Mouse (Mus musculus) neural tube, embryonic 14.5 days (tissue): ENCODE results near the gene Osbpl2. TPM values are rescaled to one million over a fixed set of nuclear protein-coding genes. Genes with fewer than 3 reads are reported as not detected.

ENCODE experiments used
- ATAC-seq: fragments of 200-750 bp; cut with Nextera tagmentation; 2 replicates; pipeline ENCODE4 v1.8.0; 2017; ENCODE audit warnings: low read depth, mild to moderate bottlenecking, moderate TSS enrichment, moderate library complexity
- H3K27ac ChIP-seq: fragments of 300-500 bp; sonication (generic); 2 replicates; pipeline ENCODE4 v1.5.1; 2014; ENCODE audit warnings: low read depth, mild to moderate bottlenecking, control low read depth, low read length, moderate library complexity, mixed read lengths
- H3K27me3 ChIP-seq: fragments of 300-500 bp; sonication (generic); 2 replicates; pipeline ENCODE4 v1.6.1; 2014; ENCODE audit warnings: low read length; ENCODE audit not compliant: control insufficient read depth, insufficient read depth
- H3K36me3 ChIP-seq: fragments of 300-500 bp; sonication (generic); 2 replicates; pipeline ENCODE4 v1.6.1; 2014; ENCODE audit warnings: low read length, mixed read lengths; ENCODE audit not compliant: control insufficient read depth, insufficient read depth
- H3K4me1 ChIP-seq: fragments of 300-500 bp; sonication (generic); 2 replicates; pipeline ENCODE4 v1.6.1; 2014; ENCODE audit warnings: low read length; ENCODE audit not compliant: control insufficient read depth, insufficient read depth
- H3K4me2 ChIP-seq: fragments of 300-500 bp; sonication (generic); 2 replicates; pipeline ENCODE4 v1.6.1; 2014; ENCODE audit warnings: mild to moderate bottlenecking, low read depth, low read length, control low read depth
- H3K4me3 ChIP-seq: fragments of 300-500 bp; sonication (generic); 2 replicates; pipeline ENCODE4 v1.5.1; 2014; ENCODE audit warnings: low read depth, low read length, control low read depth, mixed read lengths
- H3K9ac ChIP-seq: fragments of 300-500 bp; sonication (generic); replicated peaks from 2 replicates; pipeline ENCODE4 v1.6.1; 2014; ENCODE audit warnings: low read depth, mild to moderate bottlenecking, control low read depth, low read length, mixed read lengths
- H3K9me3 ChIP-seq: fragments of 300-500 bp; sonication (generic); 2 replicates; pipeline ENCODE4 v1.6.1; 2016; ENCODE audit warnings: low read length; ENCODE audit not compliant: control insufficient read depth
- WGBS: fragments of 180-500 bp; shearing (Covaris S2); extraction: QIAGEN DNeasy Blood & Tissue Kit; methylation state at CpG from one replicate; pipeline ENCODE4 v1.1.7; 2014; 5-methylcytosine and 5-hydroxymethylcytosine counted together
- polyA plus RNA-seq: library from polyadenylated mRNA; unstranded; fragments of >200 nt; fragmentation: Nextera tagmentation; extraction: Ambion mirVana; gene quantifications from 2 replicates; pipeline ENCODE4 v1.2.1, GENCODE M21; 2014

The Osbpl2 gene
- polyA plus RNA-seq = 77.4 and 78.2 TPM in 2 replicates

- H3K27me3 ChIP-seq = no peaks in the 10 kb centered on the region
- H3K4me2 ChIP-seq = peak within 1 kb of the TSS; percentile 97
- H3K27ac ChIP-seq = peak within 1 kb of the TSS; percentile 87
- peaks cover 26% of the 10 kb centered on the region for H3K4me1 ChIP-seq
- ATAC-seq = peak; percentile 97
- WGBS = under 1% methylated on average over 44 of the region's 55 CpGs
- peak within 1 kb of the TSS; percentile 85 for H3K4me3 ChIP-seq
- peak within 1 kb of the TSS; percentile 78 for H3K9ac ChIP-seq
- no peaks in the 10 kb centered on the region for H3K9me3 ChIP-seq
- H3K36me3 ChIP-seq = no peaks in the 10 kb centered on the region
Observed at GRCm38 (mm10) chr2:180118661-180119438, at the start of gene Osbpl2. TSS of gene Osbpl2 (plus strand) at chr2:180119306.

GRCm38 (mm10) chr2:180069770-180070480 is 49.2 kb upstream of the Osbpl2 start:
- Histone ChIP-seq H3K4me3 (peak overlapping the region; percentile 68), H3K27me3 (no peaks in the 10 kb centered on the region), H3K4me2 (peak overlapping the region; percentile 73), H3K9ac (peak overlapping the region; percentile 69), H3K9me3 (no peaks in the 10 kb centered on the region), H3K4me1 (peaks cover 9% of the 10 kb centered on the region; the same call in 1 of the 2 replicates), H3K36me3 (peaks cover 8% of the 10 kb centered on the region; the same call in 1 of the 2 replicates), H3K27ac (peak overlapping the region; percentile 86)
- ATAC-seq = peak; percentile 71
- 35% methylated on average over 20 of the region's 20 CpGs for WGBS

DNA sequence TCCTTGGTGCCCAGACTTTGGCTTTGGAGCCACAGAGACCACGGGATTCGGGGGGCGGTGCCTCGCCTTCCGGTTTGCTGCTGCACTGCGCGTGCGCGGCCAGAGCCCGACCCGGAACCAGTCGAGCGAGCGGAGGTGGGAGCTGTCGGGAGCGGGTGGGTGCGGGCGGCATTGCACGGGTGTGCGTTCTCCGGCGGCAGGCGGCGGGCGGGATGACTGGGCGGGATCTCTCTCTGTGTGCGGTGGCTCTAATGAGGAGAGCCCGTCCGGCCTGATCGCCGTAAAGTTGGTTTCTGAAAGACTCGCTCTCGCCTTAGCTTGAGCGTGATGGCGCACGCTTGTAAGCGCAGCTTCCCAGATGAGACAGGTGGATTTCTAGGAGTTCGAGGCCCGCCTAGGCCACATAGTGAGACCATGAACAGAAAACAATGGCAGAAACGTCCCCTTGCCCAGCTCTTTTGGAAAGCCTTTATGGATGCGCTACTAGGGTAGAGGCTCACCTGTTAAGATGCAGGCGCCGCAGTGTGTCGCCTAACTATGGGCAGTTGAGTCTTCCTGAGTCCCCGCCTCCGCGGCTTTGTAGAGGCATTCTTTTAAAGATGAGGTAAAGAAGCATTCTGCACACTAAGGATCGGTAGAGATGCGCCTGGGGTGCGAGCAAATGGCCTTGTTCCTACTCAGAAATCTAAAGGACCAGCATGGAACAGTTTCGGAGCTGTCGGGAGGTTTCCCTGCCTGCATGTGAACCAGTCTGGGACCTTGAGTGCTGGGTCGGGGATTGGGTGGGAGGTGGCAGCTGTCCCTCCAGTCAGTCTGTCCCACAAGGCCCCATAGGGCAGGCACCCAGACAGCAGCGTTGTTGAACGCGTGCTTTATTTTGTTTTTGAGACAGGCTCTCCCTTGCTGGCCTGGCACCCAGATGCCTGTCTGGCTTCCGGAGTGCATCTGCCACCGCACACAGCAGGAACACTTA is 48.3 kb upstream of the Osbpl2 start, which contains the start of gene Mtg2:
Gene Mtg2, plus strand, starts transcription at position 108 of the 973 bp plus-strand sequence.
- no peaks in the 10 kb centered on the region for H3K9me3 ChIP-seq
- H3K9ac ChIP-seq = peak within 1 kb of the TSS; percentile 69
- H3K36me3 ChIP-seq = peaks cover 8% of the 10 kb centered on the region; the same call in 1 of the 2 replicates
- H3K27ac ChIP-seq = peak within 1 kb of the TSS; percentile 86
- ATAC-seq = peak; percentile 96
- peaks cover 9% of the 10 kb centered on the region; the same call in 1 of the 2 replicates for H3K4me1 ChIP-seq
- H3K4me3 ChIP-seq = peak within 1 kb of the TSS; percentile 68
- 4% methylated on average over 58 of the region's 58 CpGs for WGBS
- peak within 1 kb of the TSS; percentile 73 for H3K4me2 ChIP-seq
- no peaks in the 10 kb centered on the region for H3K27me3 ChIP-seq

DNA sequence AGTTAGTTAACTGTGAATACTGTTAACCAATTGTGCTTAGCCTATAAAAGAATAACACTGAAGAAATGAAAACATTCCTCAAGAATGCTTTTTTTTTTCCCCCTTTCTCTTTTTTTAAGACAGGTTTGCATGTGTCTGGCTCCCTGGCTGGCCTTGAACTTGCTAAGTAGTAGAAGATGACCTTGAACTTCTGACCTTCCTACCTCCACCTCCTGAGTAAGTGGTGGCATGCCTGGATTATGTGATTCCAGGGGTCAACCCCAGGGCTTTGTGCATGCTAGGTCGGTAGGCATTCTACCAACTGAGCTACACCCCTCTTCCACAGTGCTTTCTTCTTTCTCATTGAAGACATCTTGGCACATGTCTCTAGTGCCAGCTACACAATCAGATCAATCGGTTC is 47.4 kb upstream of the Osbpl2 start:
- Histone ChIP-seq H3K9ac (no peak overlapping the region), H3K4me3 (no peak overlapping the region), H3K9me3 (no peaks in the 10 kb centered on the region), H3K36me3 (peaks cover 8% of the 10 kb centered on the region; the same call in 1 of the 2 replicates), H3K4me2 (no peak overlapping the region), H3K4me1 (peaks cover 9% of the 10 kb centered on the region; the same call in 1 of the 2 replicates), H3K27me3 (no peaks in the 10 kb centered on the region), H3K27ac (no peak overlapping the region)
- 84% methylated on average over 2 of the region's 2 CpGs for WGBS
- ATAC-seq = no peak

DNA sequence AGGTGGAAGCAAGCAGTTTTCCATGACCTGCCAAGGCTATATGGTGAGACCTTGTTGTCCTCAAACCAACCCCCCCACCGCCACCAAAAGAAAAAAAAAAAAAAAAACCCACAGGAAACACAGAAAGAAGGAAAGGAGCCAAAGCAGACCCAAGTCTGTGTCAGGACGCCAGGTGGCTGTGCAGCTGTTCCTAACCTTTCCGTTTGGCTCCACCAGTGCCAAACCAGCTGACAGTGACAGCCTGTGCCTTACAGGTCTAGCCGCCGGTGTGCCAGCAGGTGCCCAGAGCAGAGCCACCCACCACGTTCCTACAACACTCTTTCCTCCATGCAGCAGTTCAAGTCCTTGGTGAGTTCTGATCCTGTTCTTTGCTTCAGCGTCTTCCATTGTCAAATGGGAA is 46.2 kb upstream of the Osbpl2 start:
- Histone ChIP-seq H3K9ac (no peak overlapping the region), H3K4me1 (peaks cover 9% of the 10 kb centered on the region; the same call in 1 of the 2 replicates), H3K27me3 (no peaks in the 10 kb centered on the region), H3K36me3 (peaks cover under 1% of the 10 kb centered on the region; the same call in 1 of the 2 replicates), H3K4me2 (no peak overlapping the region), H3K9me3 (no peaks in the 10 kb centered on the region), H3K27ac (no peak overlapping the region), H3K4me3 (no peak overlapping the region)
- 90% methylated on average over 7 of the region's 7 CpGs for WGBS
- ATAC-seq = no peak

- Histone ChIP-seq H3K4me1 (no peaks in the 10 kb centered on the region), H3K9ac (no peak overlapping the region), H3K27me3 (no peaks in the 10 kb centered on the region), H3K4me3 (no peak overlapping the region), H3K27ac (no peak overlapping the region), H3K9me3 (no peaks in the 10 kb centered on the region), H3K4me2 (no peak overlapping the region), H3K36me3 (no peaks in the 10 kb centered on the region)
- no peak for ATAC-seq
- WGBS = 60% methylated on average over 3 of the region's 3 CpGs
Observed at GRCm38 (mm10) chr2:180077622-180078021, 41.5 kb upstream of the Osbpl2 start.

DNA sequence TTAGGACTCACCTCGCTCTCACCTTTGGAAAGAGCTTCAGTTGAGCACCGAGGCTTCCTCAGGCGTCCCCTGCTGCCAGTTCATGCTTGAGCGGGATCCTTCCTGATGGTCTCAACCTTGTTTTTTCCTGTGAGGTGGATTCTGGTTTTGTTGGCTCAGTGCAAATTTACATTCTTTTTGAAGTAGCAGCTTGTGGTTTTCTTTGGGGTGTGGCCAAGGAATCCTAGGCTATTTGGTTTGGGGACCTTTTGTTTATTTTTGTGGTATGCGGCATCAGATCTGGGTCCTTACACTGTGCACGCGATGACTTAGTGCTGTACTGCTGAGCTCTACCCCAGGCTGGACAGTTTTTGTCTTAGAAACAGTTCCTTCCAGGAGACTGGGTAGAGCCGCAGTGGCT is 38.4 kb upstream of the Osbpl2 start:
- no peak overlapping the region for H3K27ac ChIP-seq
- WGBS = 88% methylated on average over 8 of the region's 8 CpGs

GRCm38 (mm10) chr2:180083063-180083462 is 36.0 kb upstream of the Osbpl2 start:
- H3K9ac ChIP-seq = no peak overlapping the region
- no peak overlapping the region for H3K27ac ChIP-seq
- no peak overlapping the region for H3K4me2 ChIP-seq
- ATAC-seq = no peak
- no peaks in the 10 kb centered on the region for H3K27me3 ChIP-seq
- H3K36me3 ChIP-seq = peaks cover 14% of the 10 kb centered on the region; the same call in 1 of the 2 replicates
- WGBS = 93% methylated on average over 10 of the region's 10 CpGs
- H3K9me3 ChIP-seq = no peaks in the 10 kb centered on the region
- H3K4me1 ChIP-seq = no peaks in the 10 kb centered on the region
- no peak overlapping the region for H3K4me3 ChIP-seq

More for the DNA sequence above, 38.4 kb upstream of the Osbpl2 start:
- Histone ChIP-seq H3K4me1 (no peaks in the 10 kb centered on the region), H3K36me3 (peaks cover 11% of the 10 kb centered on the region; the same call in 1 of the 2 replicates), H3K4me2 (no peak overlapping the region), H3K9me3 (no peaks in the 10 kb centered on the region), H3K9ac (no peak overlapping the region), H3K4me3 (no peak overlapping the region), H3K27me3 (no peaks in the 10 kb centered on the region)
- ATAC-seq = no peak
